11 mouse cellular contexts compared by ENCODE assay signal in the genomic region with DNA sequence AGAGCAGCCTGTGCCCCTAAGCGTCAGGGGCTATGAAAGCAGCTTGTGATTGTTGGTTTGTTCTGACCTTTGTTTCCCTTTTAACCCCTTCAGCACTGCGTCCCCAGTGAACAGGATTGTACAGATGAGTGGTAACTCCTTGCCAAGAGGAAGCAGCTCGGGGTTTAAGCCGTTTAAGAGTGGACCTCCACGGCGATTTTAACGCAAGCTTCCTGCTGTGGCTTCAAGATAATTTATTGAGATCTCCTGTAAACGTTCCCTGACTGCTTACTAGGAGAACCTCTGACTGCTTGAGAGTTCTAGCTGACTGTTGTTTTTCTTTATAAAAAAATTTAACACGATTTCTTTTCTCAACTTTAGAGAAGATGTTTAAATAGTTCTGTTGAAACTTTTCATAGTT.
"Had no signal": no experiment of that assay in that cellular context is flagged by ENCODE, and none has a peak within 500 bp of the region (broad histone marks: within the 10 kb centered on the region; RNA-seq: fewer than 3 reads in every experiment).

No protein-coding gene starts in this region.

- H3K27ac ChIP-seq: limb, embryonic 10.5 days; lung, embryonic 15.5 days; macrophage; midbrain, embryonic 12.5 days had no signal

- H3K4me3 ChIP-seq: limb, embryonic 10.5 days; liver, embryonic 12.5 days; lung, embryonic 15.5 days; midbrain, embryonic 12.5 days had no signal

- DNase-seq: kidney, adult 8-10 months; liver, postnatal 0 days; lung, postnatal 14 days; right cerebral cortex, postnatal 14 days; thymus, adult 18-20 months; thymus, postnatal 14 days had no signal
